Mouse (Mus musculus) cerebellum, postnatal 25 days (tissue): Measurements from ENCODE around the gene Sec31a.

ENCODE experiments used
- DNase-seq, 2 experiments: peaks; one replicate each; pipeline ENCODE4 v3.0.0; 2021; ENCODE audit warnings: mixed read lengths in 2 of 2

Sec31a gene

GRCm38 (mm10) chr5:100396753-100397152 lies 19.3 kb downstream of the Sec31a start:
- no peak for DNase-seq

- no peak for DNase-seq
These were observed 22.4 kb downstream of the Sec31a start for GRCm38 (mm10) chr5:100393681-100394080.

GRCm38 (mm10) chr5:100392436-100392955 lies 23.5 kb downstream of the Sec31a start:
- DNase-seq, result no peak

- no peak for DNase-seq
These were observed 32.1 kb downstream of the Sec31a start for GRCm38 (mm10) chr5:100383782-100384510.

- no peak for DNase-seq
These were observed 34.9 kb downstream of the Sec31a start for GRCm38 (mm10) chr5:100381094-100381493.

- no peak for DNase-seq
These were observed 35.8 kb downstream of the Sec31a start for GRCm38 (mm10) chr5:100380277-100380676.

GRCm38 (mm10) chr5:100378981-100379380 lies 37.1 kb downstream of the Sec31a start:
- DNase-seq, result no peak

- DNase-seq, result no peak
These were observed 37.8 kb downstream of the Sec31a start for GRCm38 (mm10) chr5:100378211-100378610.

GRCm38 (mm10) chr5:100377376-100377775 lies 38.7 kb downstream of the Sec31a start:
- no peak for DNase-seq

GRCm38 (mm10) chr5:100374703-100375102 lies 41.3 kb downstream of the Sec31a start:
- no peak for DNase-seq

- peak; percentile 39 to 61 for DNase-seq
These were observed 42.1 kb downstream of the Sec31a start for GRCm38 (mm10) chr5:100373952-100374351.

- peak in 1 of 2 experiments; percentile 22 for DNase-seq
These were observed 45.1 kb downstream of the Sec31a start for GRCm38 (mm10) chr5:100370919-100371318.

- peak; percentile 83 to 92 for DNase-seq
These were observed 46.1 kb downstream of the Sec31a start for GRCm38 (mm10) chr5:100369825-100370459.

GRCm38 (mm10) chr5:100369093-100369492 lies 46.9 kb downstream of the Sec31a start:
- no peak for DNase-seq

- DNase-seq, result no peak
These were observed 47.5 kb downstream of the Sec31a start for GRCm38 (mm10) chr5:100368527-100368926.

- no peak for DNase-seq
These were observed 49.0 kb downstream of the Sec31a start for GRCm38 (mm10) chr5:100367051-100367450.

GRCm38 (mm10) chr5:100360296-100360695 lies 55.7 kb downstream of the Sec31a start:
- DNase-seq, result no peak

GRCm38 (mm10) chr5:100358334-100358733 lies 57.7 kb downstream of the Sec31a start:
- DNase-seq, result peak in 1 of 2 experiments; percentile 26

- DNase-seq, result no peak
These were observed 61.4 kb downstream of the Sec31a start for GRCm38 (mm10) chr5:100354644-100355043.

- peak in 1 of 2 experiments; percentile 28 for DNase-seq
These were observed 62.8 kb downstream of the Sec31a start for GRCm38 (mm10) chr5:100352986-100353848.

GRCm38 (mm10) chr5:100350907-100351456 lies 65.1 kb downstream of the Sec31a start:
- no peak for DNase-seq

GRCm38 (mm10) chr5:100349287-100350215 lies 66.5 kb downstream of the Sec31a start:
- no peak for DNase-seq
